Mouse (Mus musculus) heart, adult 2 months (tissue): Measurements from ENCODE around the gene Megf6.

Source experiments
- CTCF ChIP-seq: fragments of 200-600 bp; IDR thresholded peaks from 2 replicates; pipeline ENCODE4 v1.8.1; 2022; ENCODE audit warnings: antibody characterized with exemption, mild to moderate bottlenecking, moderate library complexity
- POLR2A ChIP-seq: fragments of 200-500 bp; IDR thresholded peaks from 2 replicates; pipeline ENCODE4 v1.6.1; 2011; ENCODE audit warnings: mild to moderate bottlenecking, low read depth, low read length, control low read depth; ENCODE audit not compliant: insufficient read depth

- TF ChIP-seq POLR2A (no peak), CTCF (no peak)
Measured at GRCm38 (mm10) chr4:154181001-154181400, 10.5 kb downstream of the Megf6 start.
